In genomic region chr7:145205363-145205902, GRCm38 (mm10) we compare ENCODE assay signal across 8 mouse cellular contexts. TPM values are rescaled to one million over a fixed set of nuclear protein-coding genes. Genes with fewer than 3 reads are reported as not detected.
DNase-seq lines count a peak whose midpoint lies in the region; ATAC-seq and TF ChIP-seq lines count a peak whose summit lies in the region.
"Had no signal": no experiment of that assay in that cellular context is flagged by ENCODE, and none has a peak within 500 bp of the region (broad histone marks: within the 10 kb centered on the region; RNA-seq: fewer than 3 reads in every experiment).

No protein-coding gene starts in this region.

- DNase-seq in layer of hippocampus, adult 2 months (ENCODE audit: low spot score in 2 of 2), result no peak
- no peak for DNase-seq in layer of hippocampus, postnatal 25 days (ENCODE audit: extremely low spot score in 1 of 2, low spot score in 1 of 2)
- no peak for DNase-seq in forebrain, embryonic 14.5 days (ENCODE audit: low spot score)
- no peak for DNase-seq in spleen, postnatal 36 days (ENCODE audit: low spot score in 2 of 2)
- no peak for DNase-seq in embryo, embryonic 10.5 days (ENCODE audit: low spot score)

- no peaks in the 10 kb centered on the region for H3K27me3 ChIP-seq in forebrain, embryonic 14.5 days (replicated peaks; ENCODE audit: control insufficient read depth, insufficient read depth, low read length)
- no peaks in the 10 kb centered on the region for H3K27me3 ChIP-seq in limb, embryonic 13.5 days
- H3K27me3 ChIP-seq in stomach, embryonic 14.5 days (ENCODE audit: control insufficient read depth, insufficient read depth, low read length), result no peaks in the 10 kb centered on the region

- 68% methylated on average over 4 of the region's 4 CpGs for WGBS in forebrain, embryonic 14.5 days
- 89% methylated on average over 4 of the region's 4 CpGs for WGBS in limb, embryonic 13.5 days
- WGBS in stomach, embryonic 14.5 days, result 77% methylated on average over 4 of the region's 4 CpGs

- H3K4me3 ChIP-seq in layer of hippocampus, adult 2 months, result no peak overlapping the region
- no peak overlapping the region for H3K4me3 ChIP-seq in forebrain, embryonic 14.5 days (ENCODE audit: low read depth, low read length)
- H3K4me3 ChIP-seq in limb, embryonic 13.5 days, result no peak overlapping the region
- H3K4me3 ChIP-seq in stomach, embryonic 14.5 days (ENCODE audit: low read depth, low read length), result no peak overlapping the region

- H3K36me3 ChIP-seq in forebrain, embryonic 14.5 days (ENCODE audit: control insufficient read depth, insufficient read depth, low read length), result no peaks in the 10 kb centered on the region
- H3K36me3 ChIP-seq in limb, embryonic 13.5 days, result no peaks in the 10 kb centered on the region; the same call in 1 of the 2 replicates
- H3K36me3 ChIP-seq in stomach, embryonic 14.5 days (ENCODE audit: control insufficient read depth, insufficient read depth, low read length), result no peaks in the 10 kb centered on the region
- H3K36me3 ChIP-seq: G1E had no signal

- peak overlapping the region; percentile 66; the same call in 1 of the 2 replicates for H3K9ac ChIP-seq in forebrain, embryonic 14.5 days (ENCODE audit: low read length)
- 0 out of 2 replicates have a peak overlapping the region, but pooled peaks have one; percentile 69 for H3K9ac ChIP-seq in limb, embryonic 13.5 days
- no peak overlapping the region; the same call in 1 of the 2 replicates for H3K9ac ChIP-seq in stomach, embryonic 14.5 days (replicated peaks; ENCODE audit: low read depth, low read length)

- H3K4me1 ChIP-seq in forebrain, embryonic 14.5 days (ENCODE audit: control insufficient read depth, insufficient read depth, low read length), result peaks cover 22% of the 10 kb centered on the region
- peaks cover 36% of the 10 kb centered on the region for H3K4me1 ChIP-seq in limb, embryonic 13.5 days
- H3K4me1 ChIP-seq in stomach, embryonic 14.5 days (ENCODE audit: control insufficient read depth, insufficient read depth, low read length), result peaks cover 22% of the 10 kb centered on the region

- no peak for TF ChIP-seq CTCF in layer of hippocampus, adult 2 months (conservative IDR thresholded peaks at IDR 0.05)

- H3K4me2 ChIP-seq in forebrain, embryonic 14.5 days (ENCODE audit: low read length), result peak overlapping the region; percentile 34
- peak overlapping the region; percentile 54 for H3K4me2 ChIP-seq in limb, embryonic 13.5 days (replicated peaks)
- H3K4me2 ChIP-seq in stomach, embryonic 14.5 days (replicated peaks; ENCODE audit: low read depth, low read length), result peak overlapping the region; percentile 43; the same call in 1 of the 2 replicates

- H3K9me3 ChIP-seq in forebrain, embryonic 14.5 days (replicated peaks; ENCODE audit: control insufficient read depth, low read length), result no peaks in the 10 kb centered on the region; the same call in 1 of the 2 replicates
- peaks cover 8% of the 10 kb centered on the region for H3K9me3 ChIP-seq in limb, embryonic 13.5 days
- peaks cover 4% of the 10 kb centered on the region; the same call in 1 of the 2 replicates for H3K9me3 ChIP-seq in stomach, embryonic 14.5 days (ENCODE audit: control insufficient read depth, low read depth, low read length)
- H3K9me3 ChIP-seq: G1E had no signal

- ATAC-seq in forebrain, embryonic 14.5 days, result no peak
- no peak for ATAC-seq in limb, embryonic 13.5 days (ENCODE audit: low FRiP score, low read depth)
- no peak for ATAC-seq in stomach, embryonic 14.5 days (ENCODE audit: insufficient number of reproducible peaks, insufficient read depth, low FRiP score, low read depth)

- peak overlapping the region; percentile 86 for H3K27ac ChIP-seq in layer of hippocampus, adult 2 months
- peak overlapping the region; percentile 97 for H3K27ac ChIP-seq in forebrain, embryonic 14.5 days (ENCODE audit: low read depth, low read length)
- peak overlapping the region; percentile 96 for H3K27ac ChIP-seq in limb, embryonic 13.5 days
- peak overlapping the region; percentile 95 for H3K27ac ChIP-seq in stomach, embryonic 14.5 days (ENCODE audit: low read length)

RNA-seq across cellular contexts. Expression of gene 1810010D01Rik, which starts 2.5 kb away (rescaled TPM):
- total RNA-seq in layer of hippocampus, adult 2 months (2021), result 1 to 10 TPM in 1 of 2 experiments, under 1 TPM in 1; 0.42 to 1.6 TPM
- total RNA-seq in layer of hippocampus, postnatal 25 days (2021), result 1 to 10 TPM in 1 of 2 experiments, under 1 TPM in 1; 0.44 to 1.5 TPM
- not detected in 2 replicates for polyA plus RNA-seq in forebrain, embryonic 14.5 days (2014; fragmentation: Nextera tagmentation; extraction: Ambion mirVana)
- 0.60 TPM in 1 of 2 replicates, not detected in the other for polyA plus RNA-seq in limb, embryonic 13.5 days (2015; fragmentation: Nextera tagmentation; extraction: Ambion mirVana)
- 0.71 and 0.88 TPM in 2 replicates for polyA plus RNA-seq in stomach, embryonic 14.5 days (2014; fragmentation: Nextera tagmentation; extraction: Ambion mirVana)
- total RNA-seq: G1E had no signal
- polyA plus RNA-seq: G1E had no signal
